Mouse (Mus musculus) heart, postnatal 0 days (tissue): ENCODE measurements at regions not wholly inside any gene's neighbourhood (a gene's known extent, or its start where the extent isn't known, plus 50 kb on each side); places are given as distances from the start of the nearest gene placed in this dataset.
"Not testable (repeated sequence)": the region's sequence is repeated elsewhere in the genome, so short reads cannot be mapped to it uniquely, and the experiment has no call there.

Experiments
- ATAC-seq: fragments of 200-750 bp; cut with Nextera tagmentation; 2 replicates; pipeline ENCODE4 v1.8.0; 2017; ENCODE audit warnings: low read depth, moderate number of reproducible peaks, moderate library complexity; ENCODE audit not compliant: insufficient read depth
- DNase-seq: peaks from one replicate; pipeline ENCODE4 v3.0.0-alpha.2; 2016; ENCODE audit warnings: low spot score
- H3K27ac ChIP-seq: fragments of 300-500 bp; sonication (generic); 2 replicates; pipeline ENCODE4 v1.5.1; 2014; ENCODE audit warnings: low read depth, mild to moderate bottlenecking
- H3K27me3 ChIP-seq: fragments of 300-500 bp; sonication (generic); 2 replicates; pipeline ENCODE4 v1.6.1; 2014; ENCODE audit warnings: low read length, mixed read lengths; ENCODE audit not compliant: control insufficient read depth, insufficient read depth
- H3K36me3 ChIP-seq: fragments of 300-500 bp; sonication (generic); replicated peaks from 2 replicates; pipeline ENCODE4 v1.6.1; 2014; ENCODE audit warnings: low read length, mixed read lengths; ENCODE audit not compliant: control insufficient read depth, insufficient read depth
- H3K4me1 ChIP-seq: fragments of 300-500 bp; sonication (generic); 2 replicates; pipeline ENCODE4 v1.6.1; 2014; ENCODE audit warnings: antibody characterized with exemption; ENCODE audit not compliant: control insufficient read depth, insufficient read depth
- H3K4me2 ChIP-seq: fragments of 300-500 bp; sonication (generic); 2 replicates; pipeline ENCODE4 v1.6.1; 2014; ENCODE audit warnings: low read depth, mild to moderate bottlenecking, low read length, moderate library complexity
- H3K4me3 ChIP-seq: fragments of 300-500 bp; sonication (generic); 2 replicates; pipeline ENCODE4 v1.5.1; 2014; ENCODE audit warnings: low read depth, low read length
- H3K9ac ChIP-seq: fragments of 300-500 bp; sonication (generic); replicated peaks from 2 replicates; pipeline ENCODE4 v1.6.1; 2014; ENCODE audit warnings: low read depth, low read length, mixed read lengths
- H3K9me3 ChIP-seq: fragments of 300-500 bp; sonication (generic); replicated peaks from 2 replicates; pipeline ENCODE4 v1.6.1; 2016; ENCODE audit warnings: low read length; ENCODE audit not compliant: control insufficient read depth
- CTCF ChIP-seq: IDR thresholded peaks from 2 replicates; pipeline ENCODE4 v1.5.1; 2016; ENCODE audit warnings: antibody characterized with exemption, control low read depth, low read depth
- EP300 ChIP-seq: IDR thresholded peaks from 2 replicates; pipeline ENCODE4 v1.6.1; 2016; ENCODE audit warnings: antibody characterized with exemption, low read depth
- WGBS: fragments of 180-500 bp; shearing (Covaris S2); extraction: QIAGEN DNeasy Blood & Tissue Kit; methylation state at CpG from one replicate; pipeline ENCODE4 v1.1.7; 2014; 5-methylcytosine and 5-hydroxymethylcytosine counted together

GRCm38 (mm10) chr5:148684216-148684615, 131.6 kb upstream of the Ubl3 start:
- no peaks in the 10 kb centered on the region for H3K4me1 ChIP-seq
- H3K36me3 ChIP-seq, result no peaks in the 10 kb centered on the region
- H3K27me3 ChIP-seq, result no peaks in the 10 kb centered on the region
- 59% methylated on average over 11 of the region's 11 CpGs for WGBS
- ATAC-seq, result no peak
- H3K4me2 ChIP-seq, result no peak overlapping the region
- H3K9ac ChIP-seq, result no peak overlapping the region
- H3K4me3 ChIP-seq, result no peak overlapping the region
- no peak for TF ChIP-seq CTCF
- no peak for TF ChIP-seq EP300
- no peaks in the 10 kb centered on the region for H3K9me3 ChIP-seq
- no peak overlapping the region for H3K27ac ChIP-seq
- DNase-seq, result no peak

- no peaks in the 10 kb centered on the region for H3K9me3 ChIP-seq
- no peak overlapping the region for H3K4me3 ChIP-seq
- DNase-seq, result no peak
- no peaks in the 10 kb centered on the region for H3K27me3 ChIP-seq
- H3K27ac ChIP-seq, result no peak overlapping the region
- TF ChIP-seq EP300 (no peak), CTCF (no peak)
- no peak for ATAC-seq
- no peaks in the 10 kb centered on the region for H3K36me3 ChIP-seq
- H3K4me1 ChIP-seq, result no peaks in the 10 kb centered on the region
- no peak overlapping the region for H3K9ac ChIP-seq
- 90% methylated on average over 6 of the region's 6 CpGs for WGBS
- H3K4me2 ChIP-seq, result no peak overlapping the region
Measured at GRCm38 (mm10) chr5:148682553-148682952, 130.0 kb upstream of the Ubl3 start.

- H3K4me3 ChIP-seq, result no peak overlapping the region
- H3K36me3 ChIP-seq, result no peaks in the 10 kb centered on the region
- no peak overlapping the region for H3K4me2 ChIP-seq
- no peaks in the 10 kb centered on the region for H3K9me3 ChIP-seq
- no peak overlapping the region for H3K27ac ChIP-seq
- no peaks in the 10 kb centered on the region for H3K4me1 ChIP-seq
- H3K9ac ChIP-seq, result no peak overlapping the region
- H3K27me3 ChIP-seq, result no peaks in the 10 kb centered on the region
- 74% methylated on average over 5 of the region's 5 CpGs for WGBS
- DNase-seq (no peak), ATAC-seq (no peak)
- TF ChIP-seq EP300 (no peak), CTCF (no peak)
Measured at GRCm38 (mm10) chr5:148680341-148680740, 127.8 kb upstream of the Ubl3 start.

- Histone ChIP-seq H3K9ac (no peak overlapping the region), H3K4me2 (no peak overlapping the region), H3K27me3 (no peaks in the 10 kb centered on the region), H3K4me3 (no peak overlapping the region), H3K36me3 (no peaks in the 10 kb centered on the region), H3K4me1 (no peaks in the 10 kb centered on the region), H3K27ac (no peak overlapping the region), H3K9me3 (no peaks in the 10 kb centered on the region)
- DNase-seq (no peak), ATAC-seq (no peak)
- TF ChIP-seq EP300, result no peak
- TF ChIP-seq CTCF, result no peak
- WGBS, result 95% methylated on average over 4 of the region's 4 CpGs
Measured at GRCm38 (mm10) chr5:148679586-148679985, 127.0 kb upstream of the Ubl3 start.

- H3K4me1 ChIP-seq, H3K9ac ChIP-seq, H3K9me3 ChIP-seq, DNase-seq, ATAC-seq, H3K4me2 ChIP-seq, H3K27me3 ChIP-seq, H3K4me3 ChIP-seq, H3K27ac ChIP-seq, H3K36me3 ChIP-seq: not testable (repeated sequence)
- 89% methylated on average over 12 of the region's 12 CpGs for WGBS
Measured at GRCm38 (mm10) chr5:148678285-148678937, 125.8 kb upstream of the Ubl3 start.

GRCm38 (mm10) chr5:148674281-148674680, 121.7 kb upstream of the Ubl3 start:
- no peaks in the 10 kb centered on the region for H3K27me3 ChIP-seq
- H3K4me1 ChIP-seq, result no peaks in the 10 kb centered on the region
- no peak overlapping the region for H3K4me2 ChIP-seq
- WGBS, result 67% methylated on average over 12 of the region's 12 CpGs
- DNase-seq (no peak), ATAC-seq (no peak)
- H3K9me3 ChIP-seq, result no peaks in the 10 kb centered on the region
- no peak overlapping the region for H3K9ac ChIP-seq
- H3K36me3 ChIP-seq, result no peaks in the 10 kb centered on the region
- TF ChIP-seq EP300, result no peak
- TF ChIP-seq CTCF, result no peak
- no peak overlapping the region for H3K4me3 ChIP-seq
- H3K27ac ChIP-seq, result no peak overlapping the region
